ENCODE assay signal across 9 mouse cellular contexts in the genomic region with DNA sequence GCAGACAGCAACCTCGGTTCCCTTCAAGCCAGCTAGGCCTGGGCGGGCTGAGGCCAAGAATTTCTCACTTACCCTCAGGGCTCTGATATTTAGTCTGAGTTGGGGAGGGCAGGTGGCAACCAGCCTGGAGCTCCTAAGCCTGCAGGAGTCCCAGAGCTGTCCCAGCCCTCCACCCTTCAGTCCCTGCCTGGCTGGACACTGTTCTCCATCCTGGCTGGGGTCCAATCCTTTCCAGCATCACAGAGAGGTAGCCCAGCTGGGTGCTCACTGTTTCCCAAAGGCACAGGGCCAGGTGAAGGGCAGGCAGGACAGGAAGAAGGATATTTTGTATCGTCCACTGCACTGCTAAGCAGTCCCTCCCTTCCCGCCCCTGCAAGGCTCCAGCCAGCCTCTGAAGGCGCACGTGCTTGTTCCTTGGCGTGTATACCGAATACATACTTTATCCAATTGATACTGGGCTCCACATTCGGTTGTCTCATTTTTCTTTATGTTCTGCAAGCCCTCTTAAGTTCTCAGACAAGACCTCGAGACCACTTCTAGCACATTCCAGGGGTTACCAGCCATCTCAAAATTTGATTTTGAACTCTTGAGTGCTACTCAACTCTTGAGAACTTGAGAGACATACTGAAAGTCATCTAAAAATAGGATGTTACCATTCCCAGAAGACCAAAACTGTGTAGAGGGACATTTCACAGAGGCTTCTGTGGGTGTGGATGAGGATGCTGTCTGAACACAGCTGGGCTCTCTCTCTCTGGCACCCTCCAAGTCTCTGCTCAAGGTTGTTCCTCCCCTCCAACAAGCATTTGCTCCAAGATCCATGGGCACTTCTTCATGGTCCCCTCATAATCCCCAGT. TPM values are rescaled to one million over a fixed set of nuclear protein-coding genes. Genes with fewer than 3 reads are reported as not detected.
DNase-seq lines count a peak whose midpoint lies in the region; ATAC-seq lines count a peak whose summit lies in the region.
"Had no signal": no experiment of that assay in that cellular context is flagged by ENCODE, and none has a peak within 500 bp of the region (broad histone marks: within the 10 kb centered on the region; RNA-seq: fewer than 3 reads in every experiment).

No protein-coding gene starts in this region.

- H3K4me3 ChIP-seq in forebrain, embryonic 13.5 days: no peak overlapping the region
- H3K4me3 ChIP-seq in forebrain, embryonic 11.5 days (ENCODE audit: low read depth, low read length): no peak overlapping the region
- H3K4me3 ChIP-seq in limb, embryonic 15.5 days: no peak overlapping the region
- H3K4me3 ChIP-seq: liver, embryonic 15.5 days had no signal

- H3K36me3 ChIP-seq in forebrain, embryonic 13.5 days (ENCODE audit: poor library complexity, severe bottlenecking): no peaks in the 10 kb centered on the region
- H3K36me3 ChIP-seq in forebrain, embryonic 11.5 days (ENCODE audit: control insufficient read depth, insufficient read depth, low read length): no peaks in the 10 kb centered on the region
- H3K36me3 ChIP-seq in limb, embryonic 15.5 days: no peaks in the 10 kb centered on the region
- H3K36me3 ChIP-seq: liver, embryonic 15.5 days had no signal

- no peaks in the 10 kb centered on the region for H3K27me3 ChIP-seq in forebrain, embryonic 13.5 days
- no peaks in the 10 kb centered on the region for H3K27me3 ChIP-seq in forebrain, embryonic 11.5 days (ENCODE audit: control insufficient read depth, insufficient read depth, low read length)
- no peaks in the 10 kb centered on the region for H3K27me3 ChIP-seq in limb, embryonic 15.5 days
- H3K27me3 ChIP-seq: liver, embryonic 15.5 days had no signal

- no peak for DNase-seq in forebrain, embryonic 11.5 days (ENCODE audit: low spot score)
- DNase-seq in cerebellum, adult 18-20 months: peak; percentile 82 to 84
- peak; percentile 68 to 78 for DNase-seq in heart, adult 18-20 months
- DNase-seq in natural killer cell, adult 2 months (ENCODE audit: low spot score in 2 of 2): no peak
- no peak for DNase-seq in right cerebral cortex, postnatal 25 days
- no peak for DNase-seq in spleen, postnatal 4 days (ENCODE audit: low spot score in 2 of 2)

- H3K4me1 ChIP-seq in forebrain, embryonic 13.5 days: peaks cover 29% of the 10 kb centered on the region
- no peaks in the 10 kb centered on the region for H3K4me1 ChIP-seq in forebrain, embryonic 11.5 days (replicated peaks; ENCODE audit: control insufficient read depth, insufficient read depth, low read length)
- peaks cover 25% of the 10 kb centered on the region for H3K4me1 ChIP-seq in limb, embryonic 15.5 days
- H3K4me1 ChIP-seq: liver, embryonic 15.5 days had no signal

- 0 out of 2 replicates have a peak overlapping the region, but pooled peaks have one; percentile 12 for H3K27ac ChIP-seq in forebrain, embryonic 13.5 days
- no peak overlapping the region for H3K27ac ChIP-seq in forebrain, embryonic 11.5 days (ENCODE audit: low read depth, low read length)
- peak overlapping the region; percentile 72 for H3K27ac ChIP-seq in limb, embryonic 15.5 days
- H3K27ac ChIP-seq: liver, embryonic 15.5 days had no signal

- WGBS in forebrain, embryonic 13.5 days: 58% methylated on average over 10 of the region's 10 CpGs
- whole genome bisulfite sequencing in forebrain, embryonic 11.5 days: 75% methylated on average over 10 of the region's 10 CpGs
- WGBS in limb, embryonic 15.5 days: 48% methylated on average over 10 of the region's 10 CpGs

- H3K9ac ChIP-seq in forebrain, embryonic 13.5 days: no peak overlapping the region
- no peak overlapping the region for H3K9ac ChIP-seq in forebrain, embryonic 11.5 days (ENCODE audit: low read length)
- H3K9ac ChIP-seq in limb, embryonic 15.5 days: no peak overlapping the region
- H3K9ac ChIP-seq: liver, embryonic 15.5 days had no signal

- H3K4me2 ChIP-seq in forebrain, embryonic 13.5 days: no peak overlapping the region
- no peak overlapping the region for H3K4me2 ChIP-seq in forebrain, embryonic 11.5 days (ENCODE audit: low read depth, low read length, severe bottlenecking)
- H3K4me2 ChIP-seq in limb, embryonic 15.5 days: no peak overlapping the region
- H3K4me2 ChIP-seq: liver, embryonic 15.5 days had no signal

- H3K9me3 ChIP-seq in forebrain, embryonic 13.5 days (replicated peaks): no peaks in the 10 kb centered on the region; the same call in 1 of the 2 replicates
- H3K9me3 ChIP-seq in forebrain, embryonic 11.5 days (ENCODE audit: control insufficient read depth, low read length): no peaks in the 10 kb centered on the region
- H3K9me3 ChIP-seq in limb, embryonic 15.5 days: no peaks in the 10 kb centered on the region
- H3K9me3 ChIP-seq: liver, embryonic 15.5 days had no signal

- peak; percentile 33; the same call in 1 of the 2 replicates for ATAC-seq in forebrain, embryonic 13.5 days
- ATAC-seq in forebrain, embryonic 11.5 days (replicated peaks; ENCODE audit: low FRiP score): no peak
- peak; percentile 65 for ATAC-seq in limb, embryonic 15.5 days (ENCODE audit: insufficient number of reproducible peaks, low FRiP score, low TSS enrichment, low read depth)

RNA-seq across cellular contexts. Expression of a gene that starts 31.5 kb away (rescaled TPM):
- 0.13 TPM in 1 of 2 replicates, not detected in the other for polyA plus RNA-seq in forebrain, embryonic 13.5 days (2015; fragmentation: Nextera tagmentation; extraction: Ambion mirVana)
- 0.65 TPM in 1 of 2 replicates, not detected in the other for polyA plus RNA-seq in forebrain, embryonic 11.5 days (2014; fragmentation: Nextera tagmentation; extraction: Ambion mirVana)
- total RNA-seq in heart, adult 18-20 months (2021): 1 to 10 TPM; 1.3 to 3.0 TPM
- polyA plus RNA-seq in limb, embryonic 15.5 days (2015; fragmentation: Nextera tagmentation; extraction: Ambion mirVana): 7.1 and 8.7 TPM in 2 replicates

Comparison
In these comparisons a context has a peak if more than half of its experiments do, and no peak if none do; other contexts are left out.
1. DNase-seq: peak in cerebellum, adult 18-20 months (2 of 2) and heart, adult 18-20 months (2 of 2); none in forebrain, embryonic 11.5 days (single experiment), natural killer cell, adult 2 months (0 of 2), right cerebral cortex, postnatal 25 days (single experiment) and spleen, postnatal 4 days (0 of 2).